Mouse (Mus musculus) cortical plate, adult 2 months (tissue): Measurements from ENCODE around the gene Cdipt. TPM values are rescaled to one million over a fixed set of nuclear protein-coding genes. Genes with fewer than 3 reads are reported as not detected.

Experiments
- H3K27ac ChIP-seq: fragments of 200-500 bp; 2 replicates; pipeline ENCODE4 v1.5.1; 2012; ENCODE audit warnings: low read length, control low read depth, inconsistent platforms; ENCODE audit not compliant: insufficient read depth
- H3K4me1 ChIP-seq: fragments of 200-500 bp; 2 replicates; pipeline ENCODE4 v1.6.1; 2011; ENCODE audit warnings: low read length; ENCODE audit not compliant: control insufficient read depth, insufficient read depth
- H3K4me3 ChIP-seq: fragments of 200-500 bp; 2 replicates; pipeline ENCODE4 v1.5.1; 2011; ENCODE audit warnings: mild to moderate bottlenecking, low read length, control low read depth; ENCODE audit not compliant: insufficient read depth
- CTCF ChIP-seq: fragments of 200-500 bp; IDR thresholded peaks from 2 replicates; pipeline ENCODE4 v1.5.1; 2011; ENCODE audit warnings: mild to moderate bottlenecking, control low read depth, low read length; ENCODE audit not compliant: insufficient read depth; ENCODE audit errors: extremely low read depth
- POLR2A ChIP-seq: fragments of 200-500 bp; IDR thresholded peaks from 2 replicates; pipeline ENCODE4 v1.6.1; 2011; ENCODE audit warnings: mild to moderate bottlenecking, low read length, control low read depth; ENCODE audit not compliant: insufficient read depth; ENCODE audit errors: extremely low read depth
- polyA plus RNA-seq: library from polyadenylated mRNA; depleted of rRNA; stranded (reverse); fragments of >200 nt; gene quantifications from 2 replicates; pipeline ENCODE4 v1.2.3, GENCODE M21; 2012

The Cdipt gene
- polyA plus RNA-seq, 1 experiment: 253 TPM

- no peak for TF ChIP-seq CTCF
- TF ChIP-seq POLR2A: no peak
- no peak overlapping the region for H3K4me3 ChIP-seq
- no peaks in the 10 kb centered on the region for H3K4me1 ChIP-seq
- no peak overlapping the region for H3K27ac ChIP-seq
These were observed 9.1 kb downstream of the Cdipt start for GRCm38 (mm10) chr7:126984667-126985444.

GRCm38 (mm10) chr7:126986319-126986718 is 10.6 kb downstream of the Cdipt start:
- Histone ChIP-seq H3K4me1 (no peaks in the 10 kb centered on the region), H3K27ac (no peak overlapping the region), H3K4me3 (no peak overlapping the region)
- TF ChIP-seq POLR2A (no peak), CTCF (peak; percentile 49)

DNA sequence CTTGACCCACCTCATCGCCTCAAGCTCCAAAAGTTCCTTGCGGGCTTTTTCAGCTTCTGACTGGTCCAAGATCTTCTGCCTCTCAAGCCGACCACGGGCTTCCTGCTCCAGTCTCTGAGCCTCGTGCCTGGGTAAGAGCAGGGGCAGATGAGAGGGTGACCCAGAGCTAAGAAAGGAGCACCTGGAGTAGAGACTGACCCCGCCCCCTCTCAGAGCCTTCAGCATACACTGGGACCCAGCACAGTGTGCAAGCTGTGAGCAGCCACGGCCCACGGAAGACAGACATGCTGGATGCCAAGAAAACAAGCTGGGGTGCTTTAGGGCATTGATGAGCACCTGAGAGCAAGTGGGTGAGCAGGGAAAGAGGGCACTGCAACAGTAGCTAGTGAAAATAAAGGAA is 13.1 kb downstream of the Cdipt start:
- Histone ChIP-seq H3K4me1 (no peaks in the 10 kb centered on the region), H3K4me3 (no peak overlapping the region), H3K27ac (no peak overlapping the region)
- TF ChIP-seq CTCF: no peak
- TF ChIP-seq POLR2A: no peak

- Histone ChIP-seq H3K27ac (no peak overlapping the region), H3K4me3 (no peak overlapping the region), H3K4me1 (no peaks in the 10 kb centered on the region)
- no peak for TF ChIP-seq POLR2A
- TF ChIP-seq CTCF: no peak
These were observed 20.7 kb downstream of the Cdipt start for GRCm38 (mm10) chr7:126996449-126996848.

DNA sequence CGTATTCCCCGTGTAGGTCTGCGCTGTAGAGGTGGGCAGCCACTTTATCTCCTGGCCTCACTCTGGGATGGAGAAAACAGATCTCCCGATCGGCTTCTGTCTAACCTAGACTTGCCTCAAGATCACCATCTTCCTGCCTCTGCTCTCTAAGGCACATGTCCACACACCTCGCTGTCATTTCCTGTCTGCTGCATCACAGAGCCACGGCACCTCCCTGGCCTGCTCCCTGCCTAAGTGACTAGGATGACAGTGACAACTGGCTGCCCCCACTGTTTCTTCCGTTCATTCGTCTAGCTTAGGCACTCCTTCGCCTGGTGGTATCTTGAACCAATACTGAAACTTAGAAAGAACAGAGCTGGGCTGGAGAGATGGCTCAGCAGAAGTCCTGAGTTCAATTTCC is 23.9 kb downstream of the Cdipt start:
- Histone ChIP-seq H3K4me1 (no peaks in the 10 kb centered on the region), H3K4me3 (no peak overlapping the region), H3K27ac (no peak overlapping the region)
- TF ChIP-seq CTCF (no peak), POLR2A (no peak)

DNA sequence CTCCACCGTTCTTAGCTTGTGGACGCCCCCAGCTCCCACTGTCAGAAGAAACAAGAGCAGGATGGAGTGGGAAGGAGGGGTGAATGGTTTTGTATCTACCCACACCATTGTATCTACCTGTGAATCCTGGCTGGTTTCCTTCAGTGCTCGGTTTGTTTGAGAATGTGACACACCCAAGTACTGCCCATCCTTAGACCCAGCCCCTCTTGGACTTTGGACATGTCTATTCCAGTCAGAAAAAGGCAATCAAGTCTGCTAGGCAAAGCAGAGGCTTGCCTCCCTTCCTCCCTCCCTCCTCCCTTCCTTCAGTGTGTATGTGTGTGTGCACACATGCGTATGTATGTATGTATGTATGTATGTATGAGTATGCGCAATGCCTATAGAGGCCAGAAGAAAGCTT is 27.9 kb downstream of the Cdipt start:
- Histone ChIP-seq H3K4me3 (no peak overlapping the region), H3K4me1 (no peaks in the 10 kb centered on the region; the same call in 1 of the 2 replicates), H3K27ac (no peak overlapping the region)
- no peak for TF ChIP-seq POLR2A
- no peak for TF ChIP-seq CTCF

DNA sequence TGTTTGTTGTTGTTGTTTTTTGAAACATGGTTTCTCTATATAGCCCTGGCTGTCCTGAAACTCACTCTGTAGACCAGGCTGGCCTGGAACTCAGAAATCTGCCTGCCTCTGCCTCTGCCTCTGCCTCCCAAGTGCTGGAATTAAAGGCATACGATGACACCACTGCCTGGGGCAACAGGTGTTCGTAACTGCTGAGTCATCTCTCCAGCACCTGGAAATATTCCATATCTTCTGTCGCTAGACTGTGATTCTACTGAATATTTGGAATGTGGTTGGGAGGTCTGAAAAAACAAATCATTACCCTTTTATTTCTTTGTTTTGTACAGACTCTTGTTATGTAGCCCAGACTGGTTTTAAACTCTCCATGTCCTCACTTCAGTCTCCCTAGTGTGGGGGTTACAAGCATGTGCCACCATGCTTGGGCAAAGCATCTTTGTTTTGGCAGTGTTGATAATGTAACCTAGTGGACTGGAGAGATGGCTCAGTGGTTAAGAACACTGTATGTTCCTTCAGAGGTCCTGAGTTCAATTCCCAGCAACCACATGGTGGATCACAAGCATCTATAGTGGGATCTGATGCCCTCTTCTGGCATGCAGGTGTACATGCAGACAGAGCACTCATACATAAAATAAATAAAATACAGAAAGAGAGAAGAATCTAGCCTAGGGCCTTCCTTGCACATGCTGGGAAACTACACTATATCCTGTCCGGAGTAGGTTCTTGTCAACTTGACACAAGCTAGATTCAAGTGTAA is 28.6 kb downstream of the Cdipt start:
- TF ChIP-seq CTCF (no peak), POLR2A (no peak)
- Histone ChIP-seq H3K27ac (no peak overlapping the region), H3K4me1 (peaks cover 2% of the 10 kb centered on the region; the same call in 1 of the 2 replicates), H3K4me3 (no peak overlapping the region)

DNA sequence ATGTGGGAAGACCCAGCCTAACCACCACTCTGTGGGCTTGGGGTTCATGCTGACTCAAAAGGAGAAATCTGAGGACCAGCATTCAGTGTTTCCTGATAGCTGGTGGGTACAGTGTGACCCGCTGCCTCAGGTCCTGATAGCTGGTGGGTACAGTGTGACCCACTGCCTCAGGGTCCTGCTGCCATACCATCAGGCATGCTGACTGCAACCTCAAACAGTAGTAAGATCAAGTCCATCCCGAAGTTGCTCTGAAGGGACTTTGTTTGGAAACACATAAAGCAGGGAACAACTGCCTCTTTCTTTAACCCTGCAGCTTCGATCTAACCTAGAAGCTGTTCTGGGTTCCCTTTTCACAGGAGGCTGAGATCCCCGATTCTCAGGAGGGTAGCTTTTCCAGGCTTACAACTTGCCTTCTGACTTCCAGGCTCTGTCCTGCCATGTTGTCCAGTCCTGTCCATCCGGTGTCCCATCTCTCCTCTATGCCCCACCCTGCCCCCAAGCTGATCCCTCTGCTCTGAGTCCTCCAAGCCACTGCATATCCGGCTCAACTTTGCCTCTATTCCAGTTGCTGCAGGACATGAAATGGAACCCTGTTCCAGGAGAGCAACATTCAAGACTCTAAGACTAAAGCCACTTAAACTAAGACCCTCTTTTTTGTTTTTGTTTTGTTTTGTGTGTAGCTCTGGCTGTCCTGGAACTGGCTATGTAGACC is 31.8 kb downstream of the Cdipt start:
- TF ChIP-seq CTCF (no peak), POLR2A (no peak)
- no peak overlapping the region for H3K27ac ChIP-seq
- H3K4me1 ChIP-seq: peaks cover 2% of the 10 kb centered on the region; the same call in 1 of the 2 replicates
- no peak overlapping the region for H3K4me3 ChIP-seq

GRCm38 (mm10) chr7:127008239-127009019 is 32.7 kb downstream of the Cdipt start:
- Histone ChIP-seq H3K4me1 (peaks cover 2% of the 10 kb centered on the region; the same call in 1 of the 2 replicates), H3K27ac (peak overlapping the region; percentile 62), H3K4me3 (no peak overlapping the region)
- no peak for TF ChIP-seq POLR2A
